Mouse (Mus musculus) testis, postnatal 14 days (tissue): Measurements from ENCODE around the gene Trim47.
"Not testable (repeated sequence)": the region's sequence is repeated elsewhere in the genome, so short reads cannot be mapped to it uniquely, and the experiment has no call there.

Experiments
- DNase-seq: peaks from one replicate; pipeline ENCODE4 v3.0.0; 2021; ENCODE audit warnings: low spot score

Trim47 gene

DNA sequence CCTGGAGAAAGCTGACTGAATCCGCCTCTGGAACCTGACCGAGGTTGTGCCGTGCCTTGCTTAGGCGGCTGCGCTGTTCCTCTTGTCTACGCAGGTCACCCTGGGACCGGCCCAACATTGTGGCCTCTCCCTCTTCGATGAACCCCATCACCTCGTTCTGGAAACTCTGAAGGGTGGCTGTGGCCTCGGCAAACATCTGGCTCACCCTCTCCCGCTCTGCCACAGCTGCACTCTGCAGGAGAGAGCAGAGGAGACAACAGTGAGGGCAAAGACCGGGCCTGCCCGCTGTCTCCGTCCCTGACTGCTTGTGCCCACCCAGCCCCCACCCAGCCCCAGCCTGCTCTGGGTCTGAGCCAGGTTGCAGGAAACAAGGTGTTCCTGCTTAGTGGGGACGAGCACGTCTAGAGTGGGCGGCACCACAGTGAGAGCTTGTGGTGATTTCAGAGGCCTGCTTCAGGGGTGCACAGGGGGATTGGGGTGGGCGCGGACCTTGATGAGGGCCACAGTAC lies 19.2 kb downstream of the Trim47 start:
- peak; percentile 52 for DNase-seq

DNA sequence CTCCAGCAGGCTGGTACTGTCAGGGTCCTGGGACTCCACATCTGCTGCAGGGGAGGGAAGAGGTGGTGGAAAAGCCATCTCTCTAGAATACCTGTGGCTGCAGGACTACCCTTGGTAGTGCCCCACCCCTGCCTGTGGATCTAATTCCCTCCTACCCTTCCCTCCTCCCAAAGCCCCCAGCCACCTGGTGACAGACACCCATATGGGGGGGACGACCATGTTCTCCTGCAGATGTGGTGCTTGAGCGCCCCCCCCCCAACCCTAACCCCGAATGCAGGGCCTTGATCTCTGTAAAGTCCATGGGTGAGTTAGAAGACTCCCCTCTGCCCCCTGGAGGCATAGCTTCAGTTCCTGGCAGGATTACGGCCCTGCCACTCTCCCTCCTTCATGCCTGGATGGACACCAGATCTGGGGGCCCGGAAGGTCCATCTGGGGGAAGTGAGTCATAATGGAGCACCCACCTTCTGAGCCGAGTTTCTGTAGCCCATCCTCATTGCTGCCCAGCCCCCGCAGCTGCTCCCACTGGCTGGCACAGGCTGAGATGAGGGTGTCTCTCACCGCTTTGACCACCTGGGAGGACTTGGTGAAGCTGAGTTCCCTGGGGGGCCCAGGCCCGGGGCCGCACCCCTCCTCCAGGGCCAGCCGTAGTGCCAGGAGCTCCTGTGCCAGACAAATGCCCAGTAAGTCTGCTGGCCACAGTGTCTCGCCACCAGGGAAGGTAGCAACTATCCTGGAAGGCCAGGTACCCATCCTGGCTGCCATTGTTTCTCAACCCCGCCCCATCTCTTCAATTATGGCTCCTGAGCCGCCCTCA lies 19.8 kb downstream of the Trim47 start:
- peak; percentile 34 for DNase-seq

DNA sequence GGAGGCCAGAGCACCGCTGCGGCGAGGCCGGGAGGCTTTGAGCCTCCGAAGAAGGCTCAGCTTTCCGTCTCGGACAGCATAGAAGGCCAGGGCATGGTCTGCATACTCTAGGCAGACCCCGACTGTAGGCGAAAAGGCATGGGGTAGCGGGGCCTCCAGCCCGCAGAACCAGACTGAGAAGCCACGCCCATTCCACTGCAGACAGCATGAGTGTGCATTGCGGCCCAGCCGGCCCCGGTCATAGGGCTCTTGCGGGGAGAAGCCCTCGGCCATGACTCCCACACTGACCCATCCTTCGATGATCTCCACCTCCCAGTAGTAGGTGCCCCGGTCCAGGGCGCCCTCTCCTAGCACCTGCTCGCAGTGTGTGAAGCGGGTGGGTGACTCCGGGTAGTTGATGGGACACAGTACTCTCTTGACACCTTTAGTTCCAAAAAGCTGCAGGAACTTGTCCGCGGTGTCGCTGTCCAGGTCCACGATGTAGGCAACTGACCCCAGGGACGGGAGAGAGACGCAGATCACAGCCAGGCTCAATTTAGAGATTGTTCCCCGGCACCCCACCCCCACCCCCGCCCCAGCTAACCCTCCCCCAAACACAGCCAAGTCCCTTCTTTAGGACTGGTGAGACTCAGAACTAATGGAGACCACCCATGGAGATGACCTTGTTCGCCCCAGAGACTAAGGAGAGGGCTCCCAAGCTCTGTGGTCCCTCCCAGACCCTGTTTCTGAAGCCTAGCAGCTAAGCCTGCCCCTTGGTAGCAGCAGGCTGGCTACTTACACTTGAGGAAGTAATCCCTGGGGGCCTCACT lies 20.7 kb downstream of the Trim47 start:
- DNase-seq, result peak; percentile 27

DNA sequence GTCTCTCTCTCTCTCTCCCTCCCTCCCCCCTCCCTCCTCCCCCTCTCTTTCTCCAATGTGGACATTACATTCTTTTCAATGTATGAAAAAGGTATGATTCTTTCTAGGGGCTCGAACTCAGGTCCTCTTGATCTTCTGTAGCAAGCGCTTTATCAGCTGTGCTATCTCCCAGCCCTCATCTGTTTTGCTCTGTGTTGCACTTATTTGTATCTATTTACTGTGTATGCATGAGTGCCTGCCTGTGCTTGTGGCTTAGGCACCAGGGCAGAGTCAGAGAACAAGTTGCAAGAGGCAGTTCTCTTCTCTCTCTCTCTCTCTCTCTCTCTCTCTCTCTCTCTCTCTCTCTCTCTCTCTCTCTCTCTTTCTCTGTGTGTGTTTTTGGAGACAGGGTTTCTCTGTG lies 21.9 kb downstream of the Trim47 start:
- DNase-seq, result no peak

DNA sequence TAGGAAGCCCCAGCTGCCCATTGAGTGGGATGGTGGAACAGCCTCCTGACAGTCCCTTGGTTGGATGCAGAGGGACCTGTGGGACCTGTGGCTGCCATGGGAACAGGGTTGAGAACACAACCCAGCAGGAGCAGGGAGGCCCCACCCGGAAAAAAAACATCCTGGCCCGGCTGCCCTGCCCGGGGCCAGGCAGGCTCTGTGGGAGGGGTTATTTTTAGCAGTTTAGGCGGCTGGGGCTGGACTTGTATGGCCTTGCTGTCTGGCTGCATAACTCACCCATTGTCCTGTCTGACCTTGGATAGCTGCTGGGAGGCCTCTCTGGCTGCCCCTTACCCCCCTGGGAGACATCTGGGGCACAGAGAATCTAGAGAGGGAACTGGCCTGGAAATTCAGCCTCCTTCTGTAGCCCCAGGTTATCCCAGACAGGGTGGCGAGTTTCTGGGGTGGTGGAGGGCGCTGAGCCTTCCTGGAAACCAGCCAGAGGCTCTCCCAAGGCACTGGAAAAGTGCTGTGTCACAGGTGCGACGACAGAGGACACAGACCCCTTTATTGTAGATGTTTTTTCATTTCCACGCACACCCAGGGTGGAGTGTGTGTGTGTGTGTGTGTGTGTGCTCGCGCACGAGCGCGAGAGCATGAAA lies 22.9 kb downstream of the Trim47 start:
- peak; percentile 87 for DNase-seq

DNA sequence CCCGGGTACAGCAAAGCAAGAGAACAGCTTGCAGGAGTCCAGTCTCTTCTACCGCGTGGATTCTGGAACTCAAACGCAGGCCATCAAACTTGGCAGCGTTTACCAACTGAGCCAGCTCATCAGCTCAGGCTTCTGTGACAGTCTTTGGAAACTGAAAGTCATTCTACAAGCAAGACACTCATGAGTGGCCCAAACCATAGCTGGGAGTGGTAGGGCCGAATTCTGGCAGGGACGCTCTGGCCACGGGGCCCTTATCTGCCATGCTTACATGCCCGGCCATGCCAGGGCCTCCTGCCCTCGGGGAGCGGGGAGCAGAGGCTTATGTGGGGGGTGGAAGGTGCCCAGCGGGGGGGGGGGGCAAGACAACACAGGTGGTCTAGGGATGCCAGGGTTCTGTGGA lies 23.4 kb downstream of the Trim47 start:
- no peak for DNase-seq

DNA sequence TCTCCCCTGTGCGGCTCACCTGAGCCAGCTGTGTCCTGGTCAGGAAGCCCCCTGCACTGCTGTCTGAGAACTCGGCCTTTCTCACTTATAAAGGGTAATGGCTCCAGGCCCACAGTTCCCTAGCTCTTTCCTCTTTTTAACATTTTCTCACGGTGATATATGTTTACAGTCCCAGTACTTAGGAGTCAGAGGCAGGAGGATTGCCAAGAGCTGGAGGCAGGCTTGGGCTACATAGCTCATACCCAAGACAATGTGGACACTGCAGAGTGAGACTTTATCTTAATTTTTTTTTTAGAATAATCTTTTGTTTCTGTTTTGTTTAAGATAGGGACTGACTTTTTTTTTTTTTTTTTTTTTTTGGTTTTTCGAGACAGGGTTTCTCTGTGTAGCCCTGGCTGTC lies 24.5 kb downstream of the Trim47 start:
- peak; percentile 43 for DNase-seq

DNA sequence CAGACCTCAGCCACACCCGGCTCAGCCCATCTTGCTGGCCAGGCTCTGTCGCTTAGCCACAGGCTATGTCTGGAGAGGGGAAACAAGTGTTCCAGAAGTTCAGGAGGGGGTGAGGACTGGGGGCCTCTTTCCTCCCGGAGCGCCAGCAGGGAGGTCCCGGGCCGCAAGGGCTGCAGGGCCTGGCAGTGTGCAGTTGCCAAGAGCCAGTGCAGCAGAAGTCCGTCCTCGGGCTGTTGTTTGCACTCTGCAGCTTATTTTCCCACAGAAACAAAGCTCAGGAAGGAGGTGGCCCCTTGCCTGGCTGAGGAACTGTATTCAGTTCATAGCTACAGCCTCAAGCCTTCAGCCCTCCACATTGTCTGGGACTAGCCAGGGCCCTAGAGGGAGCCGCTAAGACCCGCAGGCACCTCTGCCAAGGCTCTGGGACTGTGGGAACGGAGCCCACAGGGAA lies 25.1 kb downstream of the Trim47 start:
- peak; percentile 61 for DNase-seq

DNA sequence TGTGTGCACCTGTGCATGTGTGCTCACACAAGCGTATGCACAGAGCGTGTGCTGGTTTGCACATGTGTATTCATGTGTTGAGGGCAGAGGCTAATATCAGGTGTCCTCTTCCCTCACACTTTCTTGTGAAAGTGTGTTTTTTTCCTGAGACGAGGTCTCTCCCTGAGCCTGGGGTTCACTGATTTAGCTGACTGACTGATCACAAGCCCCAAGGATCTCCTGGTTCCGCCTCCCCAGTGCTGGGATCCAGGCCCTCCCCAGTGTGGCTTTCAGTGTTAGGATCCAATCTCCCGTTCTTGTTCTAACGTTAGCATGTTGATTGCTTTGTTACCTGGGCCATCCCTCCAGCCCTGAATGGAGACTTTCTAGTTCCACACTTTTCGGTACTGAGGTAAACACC lies 26.2 kb downstream of the Trim47 start:
- DNase-seq, result no peak

DNA sequence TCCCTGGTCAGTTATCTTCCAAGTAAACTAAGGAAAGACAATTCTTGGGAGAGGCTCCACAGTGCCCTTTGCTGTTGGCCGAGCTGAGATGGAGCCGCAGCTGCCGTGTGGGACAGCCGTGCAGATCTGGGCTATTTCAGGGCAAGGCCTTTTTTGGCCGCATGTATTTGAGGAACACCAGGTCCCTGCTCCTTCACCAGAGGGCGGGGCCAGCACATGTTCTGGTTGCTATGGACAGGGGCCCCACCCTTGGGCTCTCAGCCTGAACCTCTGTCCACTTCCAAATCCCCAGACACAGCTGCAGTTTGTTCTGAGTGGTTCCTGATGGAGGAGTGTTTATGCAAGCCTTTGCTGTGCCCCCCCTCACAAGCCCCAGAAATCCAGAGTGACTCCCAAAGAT lies 26.6 kb downstream of the Trim47 start:
- peak; percentile 82 for DNase-seq

DNA sequence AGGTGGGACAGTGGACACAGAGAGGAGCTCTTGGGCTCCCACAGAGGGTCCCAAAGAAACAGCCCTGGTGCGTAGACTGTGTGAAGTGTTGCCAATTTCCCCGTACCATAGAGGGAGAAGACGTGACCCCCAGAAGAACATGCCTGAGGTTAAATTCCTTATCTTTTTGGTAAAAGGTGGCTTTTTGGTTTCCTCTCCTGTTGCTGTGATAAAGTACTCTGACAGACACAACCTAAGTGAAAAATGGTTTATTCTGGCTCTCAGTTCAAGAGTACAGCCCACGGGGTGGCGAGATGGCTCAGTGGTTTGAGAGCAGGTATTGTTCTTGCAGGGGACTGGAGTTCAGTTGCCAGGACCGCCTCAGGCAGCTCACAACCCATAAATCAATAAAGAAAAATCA lies 27.5 kb downstream of the Trim47 start:
- DNase-seq, result no peak

DNA sequence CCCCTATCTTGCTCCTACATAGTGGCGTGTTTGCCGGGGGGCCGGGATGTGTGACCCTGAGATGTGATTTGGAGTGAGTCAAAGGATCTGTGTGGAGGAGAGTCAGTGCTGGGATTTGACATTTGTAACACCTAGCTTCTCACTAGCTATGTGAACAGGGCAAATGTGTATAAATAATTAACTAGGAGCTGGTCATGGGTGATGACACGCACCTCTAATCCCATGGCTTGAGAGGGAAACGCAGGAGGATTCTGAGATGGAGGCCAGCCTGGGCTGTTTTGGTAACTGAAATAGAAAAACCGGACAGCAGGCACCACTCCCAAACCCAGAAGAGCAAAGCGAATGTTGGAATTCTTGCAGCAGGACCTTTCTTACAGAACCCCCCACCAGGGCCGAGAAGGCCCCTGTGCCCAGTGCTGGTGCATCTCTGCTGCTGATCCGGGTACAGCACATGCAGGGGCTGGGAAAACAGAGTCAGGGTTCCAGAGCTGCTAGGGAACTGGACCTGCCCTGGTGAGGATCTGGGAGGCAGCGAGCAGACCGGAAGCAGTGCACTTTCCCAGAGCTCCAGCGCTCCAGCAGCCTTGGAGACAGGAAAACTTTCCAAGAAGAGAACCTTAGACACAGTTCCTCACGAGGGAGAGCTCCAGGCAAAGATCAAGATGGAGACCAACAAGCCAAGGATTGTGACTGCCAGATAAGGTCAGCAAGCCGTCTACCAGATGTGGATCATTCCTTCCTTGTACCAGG lies 28.1 kb downstream of the Trim47 start:
- DNase-seq, result no peak

DNA sequence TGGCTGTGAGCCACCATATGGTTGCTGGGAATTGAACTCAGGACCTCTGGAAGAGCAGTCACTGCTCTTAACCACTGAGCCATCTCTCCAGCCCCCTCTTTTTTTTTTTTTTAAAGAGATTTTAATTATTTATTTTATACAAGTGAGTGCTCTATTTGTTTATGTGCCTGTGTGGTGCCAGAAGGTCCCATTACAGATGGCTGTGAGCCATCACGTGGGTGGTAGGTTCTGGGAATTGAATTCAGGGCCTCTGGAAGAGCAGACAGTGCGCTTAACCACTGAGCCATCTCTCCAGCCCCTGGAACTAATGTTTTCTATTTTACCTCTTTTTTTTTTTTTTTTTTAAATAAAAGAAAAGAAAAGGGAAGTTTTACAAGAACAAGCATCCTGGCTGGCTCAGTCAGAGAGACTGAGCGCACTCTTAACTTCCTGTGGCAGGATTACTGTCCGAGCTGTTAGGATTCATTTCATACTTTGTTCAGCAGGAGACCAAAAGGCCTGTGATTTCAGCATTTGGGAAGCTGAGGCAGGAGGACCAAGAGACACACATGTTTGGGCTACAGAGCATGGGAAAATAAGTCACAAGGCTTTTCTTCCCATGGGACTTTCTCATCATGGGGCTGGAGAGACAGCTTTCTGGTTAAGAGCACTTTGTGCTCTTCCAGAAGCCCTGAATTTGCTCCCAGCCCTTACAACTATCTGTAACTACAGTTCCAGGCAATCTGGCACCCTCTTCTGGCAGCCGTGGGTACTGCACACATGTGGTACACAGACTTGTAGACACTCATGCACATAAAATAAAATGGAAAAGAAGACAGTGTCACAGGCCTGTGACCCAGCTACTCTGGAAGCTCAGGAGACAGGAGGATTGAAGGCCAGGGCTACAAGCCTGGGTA lies 30.5 kb downstream of the Trim47 start:
- peak; percentile 68 for DNase-seq

DNA sequence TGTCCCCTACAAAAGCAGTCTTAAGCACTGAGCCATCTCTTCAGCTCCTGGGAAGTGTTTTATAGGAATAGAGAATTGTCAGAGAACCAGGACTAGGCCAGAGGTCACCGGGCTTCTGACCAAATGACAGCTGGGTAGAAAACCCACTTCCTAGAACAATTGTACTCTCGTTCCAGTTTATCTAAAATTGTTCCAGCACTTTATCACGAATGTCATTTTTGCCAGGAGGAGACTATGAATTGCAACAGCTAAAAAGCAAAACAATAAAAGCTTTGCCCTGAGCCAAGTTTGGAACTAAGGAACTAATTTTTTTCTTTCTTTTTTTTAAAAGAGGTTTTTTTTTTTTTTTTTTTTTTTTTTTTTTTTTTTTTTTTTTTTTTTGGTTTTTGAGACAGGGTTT lies 31.4 kb downstream of the Trim47 start:
- DNase-seq, result peak; percentile 72

DNA sequence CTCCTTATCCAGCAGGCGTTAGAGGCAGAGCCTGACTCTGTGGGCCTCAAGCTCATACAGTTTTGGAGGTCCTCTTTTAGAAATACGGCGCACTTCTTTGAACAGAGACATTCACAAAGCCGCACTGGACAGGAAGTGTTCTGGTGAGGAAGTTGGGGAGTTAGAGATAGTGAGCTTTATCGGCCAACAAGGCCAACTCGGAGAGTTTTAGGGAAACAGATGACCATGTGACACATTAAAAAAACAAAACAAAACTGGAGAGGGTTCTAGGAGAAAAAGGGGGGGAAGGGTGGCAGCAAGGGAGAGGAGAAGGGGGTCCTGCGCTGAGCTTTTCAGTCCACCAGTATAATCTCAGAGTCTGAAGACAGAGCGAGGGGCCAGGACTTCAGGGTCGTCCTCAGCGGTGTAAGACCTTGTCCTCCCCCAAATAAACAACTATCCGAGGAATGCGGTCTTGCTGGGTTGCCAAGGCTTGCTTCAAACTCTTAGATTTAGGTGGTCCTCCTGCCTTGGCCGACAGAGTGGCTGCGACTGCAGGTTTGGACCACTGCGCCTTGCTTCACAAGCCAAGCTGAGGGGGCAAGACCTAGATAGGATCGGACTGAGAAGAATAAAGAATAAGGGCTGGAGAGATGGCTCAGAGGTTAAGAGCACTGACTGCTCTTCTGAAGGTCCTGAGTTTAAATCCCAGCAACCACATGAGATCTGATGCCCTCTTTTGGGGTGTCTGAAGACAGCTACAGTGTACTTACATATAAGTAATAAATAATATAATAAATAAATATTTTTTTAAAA lies 33.0 kb downstream of the Trim47 start:
- no peak for DNase-seq

DNA sequence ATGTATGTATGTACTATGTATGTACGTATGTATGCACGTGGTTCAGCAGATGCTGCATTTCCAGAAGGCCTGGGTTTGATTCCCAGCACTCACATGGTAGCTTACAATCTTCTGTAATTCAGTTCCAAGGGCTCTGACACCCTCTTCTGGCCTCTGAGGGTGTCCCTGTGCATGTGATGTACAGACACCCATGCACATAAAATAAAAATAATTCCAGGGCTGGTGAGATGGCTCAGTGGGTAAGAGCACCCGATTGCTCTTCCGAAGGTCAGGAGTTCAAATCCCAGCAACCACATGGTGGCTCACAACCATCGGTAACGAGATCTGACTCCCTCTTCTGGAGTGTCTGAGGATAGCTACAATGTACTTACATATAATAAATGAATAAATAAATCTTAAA lies 34.1 kb downstream of the Trim47 start:
- not testable (repeated sequence) for DNase-seq

DNA sequence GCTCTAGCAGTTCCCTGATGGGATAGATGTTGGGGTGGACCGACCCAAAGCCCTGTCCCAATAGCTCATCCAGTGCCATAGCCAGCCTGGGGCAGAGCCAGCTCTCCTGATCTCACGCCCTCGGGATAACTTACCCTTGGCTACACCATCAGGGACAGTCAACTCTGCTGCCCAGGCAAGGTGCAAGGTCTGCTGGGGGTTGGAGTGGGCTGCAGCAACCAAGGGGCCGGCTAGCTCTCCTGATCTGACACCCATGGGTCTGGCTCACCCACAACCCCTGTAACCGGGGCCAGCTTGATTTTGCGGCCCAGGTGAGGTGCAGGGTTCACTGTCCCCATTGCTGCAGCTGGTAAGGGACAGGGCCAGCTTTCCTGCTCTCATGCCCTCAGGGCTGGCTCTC lies 35.4 kb downstream of the Trim47 start:
- DNase-seq, result no peak

DNA sequence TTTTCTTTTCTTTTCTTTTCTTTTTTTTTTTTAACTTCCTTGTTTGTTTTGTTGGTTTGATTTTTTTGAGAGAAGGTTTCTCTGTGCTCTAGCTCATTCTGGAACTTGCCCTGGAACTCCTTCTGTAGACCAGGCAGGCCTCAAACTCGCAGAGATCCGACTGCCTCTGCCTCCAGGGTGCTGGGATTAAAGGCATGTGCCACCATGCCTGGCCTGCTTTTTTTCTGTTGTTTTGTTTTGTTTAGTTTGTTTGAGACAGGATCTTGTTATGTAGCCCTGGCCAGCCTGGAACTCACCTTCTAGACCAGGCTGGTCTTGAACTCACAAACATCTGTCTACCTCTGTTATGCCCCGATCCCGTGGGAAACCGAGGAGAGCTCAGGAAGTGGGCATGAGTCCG lies 37.5 kb downstream of the Trim47 start:
- DNase-seq, result no peak

DNA sequence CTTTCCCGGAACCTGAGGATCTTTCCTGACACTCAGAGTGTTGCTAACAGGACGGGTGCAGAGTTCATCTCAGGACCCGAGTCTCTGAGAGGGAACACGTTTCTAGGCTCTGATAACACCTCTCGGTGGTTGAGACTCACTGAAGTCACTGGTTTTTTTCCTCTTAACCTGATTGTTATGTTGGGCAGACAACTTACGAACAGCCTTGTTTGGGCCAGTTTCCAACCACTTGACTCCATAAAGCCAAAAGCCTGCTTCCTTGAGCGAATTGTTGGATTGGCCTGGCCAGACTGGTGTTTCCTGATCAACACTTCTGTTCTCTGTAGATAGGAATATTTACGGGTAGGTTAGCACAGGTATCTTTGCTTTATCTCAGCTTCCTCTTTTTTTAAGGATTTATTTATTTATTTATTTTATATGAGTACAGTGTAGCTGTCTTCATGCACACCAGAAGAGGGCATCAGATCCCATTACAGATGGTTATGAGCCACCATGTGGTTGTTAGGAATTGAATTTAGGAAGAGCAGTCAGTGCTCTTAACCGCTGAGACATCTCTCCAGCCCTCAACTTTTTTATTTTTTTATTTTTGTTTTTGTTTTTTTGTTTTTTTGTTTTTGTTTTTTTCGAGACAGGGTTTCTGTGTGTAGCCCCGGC lies 38.1 kb downstream of the Trim47 start:
- DNase-seq, result no peak
